In the genomic region with DNA sequence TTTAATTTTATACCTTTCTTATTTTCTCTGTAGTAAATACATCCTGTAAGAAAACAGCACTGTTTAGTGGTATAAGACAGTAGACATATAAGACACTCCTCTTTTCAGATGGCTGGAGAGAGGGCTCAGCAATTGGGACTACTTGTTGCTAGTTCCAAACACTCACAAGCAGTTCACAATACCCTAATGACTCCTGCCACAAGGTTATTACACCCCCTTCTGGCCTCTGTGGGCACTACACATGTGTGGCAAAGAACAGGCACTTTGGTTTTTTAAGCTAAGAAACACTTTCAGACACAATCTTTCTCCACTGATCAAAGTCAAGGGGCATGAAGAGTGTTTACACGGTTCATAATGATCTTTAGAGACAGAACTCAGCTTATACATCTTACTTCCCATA, we compare ENCODE assay signal across 8 mouse cellular contexts.
DNase-seq lines count a peak whose midpoint lies in the region; ATAC-seq and TF ChIP-seq lines count a peak whose summit lies in the region.

No protein-coding gene starts in this region.

- H3K36me3 ChIP-seq in midbrain, embryonic 11.5 days (ENCODE audit: control insufficient read depth, insufficient read depth, low read length), result no peaks in the 10 kb centered on the region
- H3K36me3 ChIP-seq in midbrain, embryonic 15.5 days (replicated peaks), result no peaks in the 10 kb centered on the region

- H3K27ac ChIP-seq in midbrain, embryonic 11.5 days (ENCODE audit: low read depth, low read length), result no peak overlapping the region
- H3K27ac ChIP-seq in midbrain, embryonic 15.5 days, result no peak overlapping the region
- no peak overlapping the region for H3K27ac ChIP-seq in embryonic fibroblast, embryonic 13.5 days (ENCODE audit: insufficient read depth, low read length)

- TF ChIP-seq POLR2A in embryonic fibroblast, embryonic 13.5 days (IDR thresholded peaks at IDR 0.05; ENCODE audit: low read depth, low read length), result no peak

- H3K4me2 ChIP-seq in midbrain, embryonic 11.5 days, result no peak overlapping the region
- no peak overlapping the region for H3K4me2 ChIP-seq in midbrain, embryonic 15.5 days

- TF ChIP-seq CTCF in embryonic fibroblast, embryonic 13.5 days (IDR thresholded peaks at IDR 0.05; ENCODE audit: borderline replicate concordance, insufficient read depth, low read length), result 0 out of 2 replicates have a peak, but pooled peaks have one; percentile 9

- H3K9ac ChIP-seq in midbrain, embryonic 11.5 days (ENCODE audit: low read length), result no peak overlapping the region
- no peak overlapping the region for H3K9ac ChIP-seq in midbrain, embryonic 15.5 days

- no peaks in the 10 kb centered on the region for H3K27me3 ChIP-seq in midbrain, embryonic 11.5 days (ENCODE audit: control insufficient read depth, insufficient read depth, low read length)
- H3K27me3 ChIP-seq in midbrain, embryonic 15.5 days (replicated peaks), result no peaks in the 10 kb centered on the region

- H3K4me3 ChIP-seq in midbrain, embryonic 11.5 days (ENCODE audit: low read depth, low read length), result no peak overlapping the region
- no peak overlapping the region for H3K4me3 ChIP-seq in midbrain, embryonic 15.5 days
- H3K4me3 ChIP-seq in embryonic fibroblast, embryonic 13.5 days (ENCODE audit: insufficient read depth, low read length), result no peak overlapping the region

- no peaks in the 10 kb centered on the region for H3K4me1 ChIP-seq in midbrain, embryonic 11.5 days (ENCODE audit: control insufficient read depth, insufficient read depth, low read length)
- H3K4me1 ChIP-seq in midbrain, embryonic 15.5 days, result no peaks in the 10 kb centered on the region
- no peaks in the 10 kb centered on the region for H3K4me1 ChIP-seq in embryonic fibroblast, embryonic 13.5 days (ENCODE audit: control insufficient read depth, insufficient read depth, low read length)

- DNase-seq in frontal cortex, postnatal 14 days (ENCODE audit: low spot score in 2 of 2), result no peak
- peak; percentile 88 for DNase-seq in midbrain, embryonic 11.5 days (ENCODE audit: low spot score, missing footprints)
- DNase-seq in right cerebral cortex, postnatal 14 days, result peak; percentile 16
- DNase-seq in urinary bladder, postnatal 25 days (ENCODE audit: low spot score), result no peak

- no peaks in the 10 kb centered on the region for H3K9me3 ChIP-seq in midbrain, embryonic 11.5 days (ENCODE audit: control insufficient read depth, low read length)
- no peaks in the 10 kb centered on the region for H3K9me3 ChIP-seq in midbrain, embryonic 15.5 days

- ATAC-seq in frontal cortex, adult (ENCODE audit: low TSS enrichment), result peak; percentile 55; the same call in 1 of the 2 replicates
- ATAC-seq in midbrain, embryonic 11.5 days (ENCODE audit: low FRiP score), result no peak
- ATAC-seq in midbrain, embryonic 15.5 days (replicated peaks), result no peak
- ATAC-seq in activated CD4-positive, CD25-positive, alpha-beta regulatory T cell, adult 4 months, result no peak

- 12% methylated on average over 1 of the region's 1 CpGs for WGBS in midbrain, embryonic 11.5 days
- WGBS in midbrain, embryonic 15.5 days, result 19% methylated on average over 1 of the region's 1 CpGs

Comparison
In these comparisons a context has a peak if more than half of its experiments do, and no peak if none do; other contexts are left out.
1. DNase-seq: peak in midbrain, embryonic 11.5 days (single experiment) and right cerebral cortex, postnatal 14 days (single experiment); none in frontal cortex, postnatal 14 days (0 of 2) and urinary bladder, postnatal 25 days (single experiment).